Mouse (Mus musculus): ENCODE measurements at regions not wholly inside any gene's neighbourhood (a gene's known extent, or its start where the extent isn't known, plus 50 kb on each side); places are given as distances from the start of the nearest gene placed in this dataset.

DNA sequence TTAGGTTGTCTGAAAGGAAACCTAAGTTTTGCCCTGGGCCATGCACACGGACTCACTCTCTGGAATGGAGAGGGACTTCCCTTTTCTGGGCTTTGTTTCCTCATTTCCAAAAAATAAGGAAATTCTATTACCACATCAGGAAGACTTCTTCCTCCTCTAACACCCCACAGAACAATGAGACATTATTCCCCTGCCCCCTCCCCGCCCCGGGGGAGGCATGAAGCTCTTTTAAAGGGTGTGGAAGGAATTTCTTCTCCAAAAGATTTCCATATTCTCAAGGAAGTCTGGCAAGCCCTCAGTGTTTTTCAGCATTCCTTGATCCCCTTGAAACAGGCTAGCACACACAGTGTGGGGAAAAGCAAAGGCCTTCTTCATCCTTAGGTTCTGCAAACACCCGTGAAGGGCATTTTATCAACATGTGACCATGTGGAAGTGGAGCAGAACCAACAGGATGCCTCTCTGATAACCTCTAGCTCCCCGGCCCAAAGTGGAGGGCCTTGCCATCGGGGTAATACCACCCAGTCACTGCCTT, 179.5 kb upstream of the Klf7 start:
- Histone ChIP-seq H3K4me1 (ENCODE audit: control insufficient read depth, insufficient read depth, low read length) (peaks cover 3% of the 10 kb centered on the region; the same call in 1 of the 2 replicates), H3K4me3 (ENCODE audit: insufficient read depth, low read length) (no peak overlapping the region), H3K27ac (ENCODE audit: insufficient read depth, low read length) (no peak overlapping the region)
- TF ChIP-seq CTCF (IDR thresholded peaks at IDR 0.05; ENCODE audit: extremely low read depth, insufficient read depth, low read length) (no peak), POLR2A (IDR thresholded peaks at IDR 0.05; ENCODE audit: extremely low read depth, insufficient read depth, low read length) (no peak)

GRCm38 (mm10) chr1:64300951-64301529, 179.0 kb upstream of the Klf7 start:
- Histone ChIP-seq H3K27ac (ENCODE audit: insufficient read depth, low read length) (no peak overlapping the region), H3K4me3 (ENCODE audit: insufficient read depth, low read length) (no peak overlapping the region)
- TF ChIP-seq POLR2A (IDR thresholded peaks at IDR 0.05; ENCODE audit: extremely low read depth, insufficient read depth, low read length) = no peak

DNA sequence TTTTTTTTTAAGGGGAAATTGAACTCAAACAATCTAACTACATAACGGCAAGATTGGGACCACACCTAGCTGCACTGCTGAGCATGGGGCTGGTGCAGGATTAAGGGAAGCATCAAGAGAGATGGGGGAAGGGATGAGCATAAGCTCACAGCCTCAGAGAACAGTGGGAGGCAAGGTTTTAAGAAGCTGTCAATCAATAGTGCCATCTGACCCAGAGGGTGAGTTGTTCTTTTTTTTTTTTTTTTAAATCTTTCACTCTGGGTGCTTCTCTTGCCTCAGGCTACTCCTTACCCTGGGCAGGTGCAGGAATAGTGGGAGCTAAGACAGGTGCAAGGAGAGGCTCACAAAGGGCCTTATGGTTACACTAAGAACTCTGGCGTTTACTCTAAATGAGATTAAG, 176.9 kb upstream of the Klf7 start:
- H3K27ac ChIP-seq (ENCODE audit: insufficient read depth, low read length) = no peak overlapping the region
- no peak for TF ChIP-seq POLR2A (IDR thresholded peaks at IDR 0.05; ENCODE audit: extremely low read depth, insufficient read depth, low read length)
- no peak for TF ChIP-seq CTCF (IDR thresholded peaks at IDR 0.05; ENCODE audit: extremely low read depth, insufficient read depth, low read length)
- H3K4me1 ChIP-seq (ENCODE audit: control insufficient read depth, insufficient read depth, low read length) = peaks cover 1% of the 10 kb centered on the region; the same call in 1 of the 2 replicates
- no peak overlapping the region for H3K4me3 ChIP-seq (ENCODE audit: insufficient read depth, low read length)

More at GRCm38 (mm10) chr1:64300951-64301529, 179.0 kb upstream of the Klf7 start:
- peaks cover 3% of the 10 kb centered on the region; the same call in 1 of the 2 replicates for H3K4me1 ChIP-seq (ENCODE audit: control insufficient read depth, insufficient read depth, low read length)

GRCm38 (mm10) chr1:64298188-64298587, 176.1 kb upstream of the Klf7 start:
- peaks cover under 1% of the 10 kb centered on the region; the same call in 1 of the 2 replicates for H3K4me1 ChIP-seq (ENCODE audit: control insufficient read depth, insufficient read depth, low read length)
- no peak overlapping the region for H3K27ac ChIP-seq (ENCODE audit: insufficient read depth, low read length)
- no peak overlapping the region for H3K4me3 ChIP-seq (ENCODE audit: insufficient read depth, low read length)
- no peak for TF ChIP-seq CTCF (IDR thresholded peaks at IDR 0.05; ENCODE audit: extremely low read depth, insufficient read depth, low read length)
- no peak for TF ChIP-seq POLR2A (IDR thresholded peaks at IDR 0.05; ENCODE audit: extremely low read depth, insufficient read depth, low read length)

- Histone ChIP-seq H3K27ac (ENCODE audit: insufficient read depth, low read length) (no peak overlapping the region), H3K4me1 (ENCODE audit: control insufficient read depth, insufficient read depth, low read length) (no peaks in the 10 kb centered on the region), H3K4me3 (ENCODE audit: insufficient read depth, low read length) (no peak overlapping the region)
- TF ChIP-seq POLR2A (IDR thresholded peaks at IDR 0.05; ENCODE audit: extremely low read depth, insufficient read depth, low read length) = no peak
- TF ChIP-seq CTCF (IDR thresholded peaks at IDR 0.05; ENCODE audit: extremely low read depth, insufficient read depth, low read length) = no peak
These were observed 175.3 kb upstream of the Klf7 start for GRCm38 (mm10) chr1:64297343-64297742.

DNA sequence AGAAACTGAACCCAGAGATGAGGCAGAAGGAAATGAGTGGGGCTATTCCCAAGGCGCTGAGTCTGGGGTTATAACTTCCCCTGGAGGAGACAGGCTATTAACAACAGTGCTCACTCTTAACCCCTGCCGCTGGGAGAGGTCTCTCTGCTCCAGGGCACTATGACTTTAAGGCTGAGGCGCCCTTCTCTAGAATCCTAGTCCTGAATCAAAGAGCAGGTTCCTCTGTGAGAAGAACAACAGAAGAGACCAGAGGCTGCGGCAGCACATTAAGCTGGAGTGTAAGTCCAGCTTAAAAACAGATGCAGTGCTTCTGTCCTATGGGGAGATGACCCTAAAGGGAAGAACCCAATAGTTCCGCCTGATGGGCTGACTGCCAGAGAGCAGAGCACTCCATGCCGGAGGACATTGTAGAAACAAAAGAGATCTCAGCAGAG, 173.4 kb upstream of the Klf7 start:
- Histone ChIP-seq H3K4me1 (ENCODE audit: control insufficient read depth, insufficient read depth, low read length) (no peaks in the 10 kb centered on the region), H3K4me3 (ENCODE audit: insufficient read depth, low read length) (no peak overlapping the region), H3K27ac (ENCODE audit: insufficient read depth, low read length) (no peak overlapping the region)
- TF ChIP-seq POLR2A (IDR thresholded peaks at IDR 0.05; ENCODE audit: extremely low read depth, insufficient read depth, low read length) (no peak), CTCF (IDR thresholded peaks at IDR 0.05; ENCODE audit: extremely low read depth, insufficient read depth, low read length) (no peak)

DNA sequence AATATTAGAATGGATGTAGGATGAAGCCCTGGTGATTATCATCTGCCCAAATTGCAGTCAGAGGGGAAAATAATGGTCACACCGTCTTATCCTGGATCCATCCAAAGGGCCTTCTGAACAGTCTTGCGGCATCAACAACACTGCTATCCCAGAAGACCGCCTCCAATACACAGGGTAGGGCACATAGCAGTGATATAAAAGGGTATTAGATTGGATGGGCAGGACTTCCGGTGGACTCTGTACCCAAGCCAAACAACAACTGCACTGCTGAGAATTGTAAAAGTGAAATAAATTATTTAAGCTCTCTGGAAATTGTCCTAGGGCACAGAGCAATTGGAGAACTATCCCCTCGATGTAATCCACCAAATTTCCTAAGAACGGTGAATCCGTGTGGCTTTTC, 173.0 kb upstream of the Klf7 start:
- no peaks in the 10 kb centered on the region for H3K4me1 ChIP-seq (ENCODE audit: control insufficient read depth, insufficient read depth, low read length)
- H3K4me3 ChIP-seq (ENCODE audit: insufficient read depth, low read length) = no peak overlapping the region
- TF ChIP-seq CTCF (IDR thresholded peaks at IDR 0.05; ENCODE audit: extremely low read depth, insufficient read depth, low read length) (no peak), POLR2A (IDR thresholded peaks at IDR 0.05; ENCODE audit: extremely low read depth, insufficient read depth, low read length) (no peak)
- H3K27ac ChIP-seq (ENCODE audit: insufficient read depth, low read length) = no peak overlapping the region

DNA sequence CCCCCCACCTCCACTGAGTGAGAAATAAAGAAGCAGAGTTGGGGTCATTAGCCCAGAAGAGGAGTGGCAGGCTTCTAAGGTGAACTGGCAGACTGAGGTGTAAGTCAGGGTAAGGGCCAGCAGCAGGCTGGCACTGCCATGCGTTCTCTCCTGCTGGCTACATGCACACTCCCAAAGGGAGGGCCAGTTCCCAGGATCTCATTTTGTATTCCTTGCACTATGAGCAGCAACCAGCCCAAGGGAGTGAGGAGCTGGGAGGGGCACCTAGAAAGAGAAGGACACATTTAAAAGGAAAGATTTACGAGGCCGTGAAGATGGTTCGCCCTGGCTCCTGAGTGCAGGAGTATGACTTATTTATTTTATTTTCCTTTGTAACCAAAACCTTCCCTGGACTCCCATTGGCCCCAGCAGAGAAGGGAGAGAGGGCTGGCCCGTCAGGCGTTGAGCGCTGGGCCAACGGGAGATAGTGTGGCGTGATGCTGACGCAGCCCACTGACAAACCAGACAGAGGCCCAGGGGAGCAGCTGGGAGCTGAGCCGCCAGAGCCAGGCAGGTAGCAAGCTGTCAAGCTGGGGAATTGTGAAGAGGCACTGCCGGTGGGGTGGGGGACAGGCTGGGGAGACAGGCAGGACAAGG, 166.8 kb upstream of the Klf7 start:
- H3K4me1 ChIP-seq (ENCODE audit: control insufficient read depth, insufficient read depth, low read length) = no peaks in the 10 kb centered on the region; the same call in 1 of the 2 replicates
- no peak overlapping the region for H3K27ac ChIP-seq (ENCODE audit: insufficient read depth, low read length)
- no peak for TF ChIP-seq CTCF (IDR thresholded peaks at IDR 0.05; ENCODE audit: extremely low read depth, insufficient read depth, low read length)
- no peak for TF ChIP-seq POLR2A (IDR thresholded peaks at IDR 0.05; ENCODE audit: extremely low read depth, insufficient read depth, low read length)
- H3K4me3 ChIP-seq (ENCODE audit: insufficient read depth, low read length) = no peak overlapping the region

GRCm38 (mm10) chr1:64287068-64287467, 165.0 kb upstream of the Klf7 start:
- no peak for TF ChIP-seq CTCF (IDR thresholded peaks at IDR 0.05; ENCODE audit: extremely low read depth, insufficient read depth, low read length)
- TF ChIP-seq POLR2A (IDR thresholded peaks at IDR 0.05; ENCODE audit: extremely low read depth, insufficient read depth, low read length) = no peak
- no peak overlapping the region for H3K27ac ChIP-seq (ENCODE audit: insufficient read depth, low read length)

DNA sequence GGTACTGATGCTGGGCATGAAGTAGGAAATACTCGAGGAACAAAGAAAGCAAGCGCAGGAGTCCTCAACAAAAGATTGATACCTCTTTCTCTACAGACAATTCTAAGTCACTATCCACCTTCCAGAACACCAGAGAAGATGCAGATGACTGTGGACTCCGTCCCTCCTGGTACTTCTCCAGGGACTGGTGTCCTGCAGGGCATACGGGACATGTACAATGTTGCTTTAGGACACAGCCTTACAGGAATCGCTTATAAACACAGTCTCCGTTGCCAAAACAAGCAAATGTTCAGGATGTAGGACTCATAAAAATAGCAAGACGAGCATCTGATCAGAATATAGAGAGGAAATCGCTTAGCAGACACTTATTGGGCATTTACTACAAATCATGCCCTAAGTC, 162.6 kb upstream of the Klf7 start:
- no peak overlapping the region for H3K4me3 ChIP-seq (ENCODE audit: insufficient read depth, low read length)
- H3K4me1 ChIP-seq (ENCODE audit: control insufficient read depth, insufficient read depth, low read length) = no peaks in the 10 kb centered on the region; the same call in 1 of the 2 replicates
- TF ChIP-seq POLR2A (IDR thresholded peaks at IDR 0.05; ENCODE audit: extremely low read depth, insufficient read depth, low read length) (no peak), CTCF (IDR thresholded peaks at IDR 0.05; ENCODE audit: extremely low read depth, insufficient read depth, low read length) (no peak)
- no peak overlapping the region for H3K27ac ChIP-seq (ENCODE audit: insufficient read depth, low read length)

More at GRCm38 (mm10) chr1:64287068-64287467, 165.0 kb upstream of the Klf7 start:
- H3K4me3 ChIP-seq (ENCODE audit: insufficient read depth, low read length) = no peak overlapping the region
- H3K4me1 ChIP-seq (ENCODE audit: control insufficient read depth, insufficient read depth, low read length) = no peaks in the 10 kb centered on the region; the same call in 1 of the 2 replicates
